ENCODE assay signal across 11 mouse cellular contexts in genomic region chr13:112925266-112925665, GRCm38 (mm10). TPM values are rescaled to one million over a fixed set of nuclear protein-coding genes. Genes with fewer than 3 reads are reported as not detected.
DNase-seq lines count a peak whose midpoint lies in the region; ATAC-seq and TF ChIP-seq lines count a peak whose summit lies in the region.
"Had no signal": no experiment of that assay in that cellular context is flagged by ENCODE, and none has a peak within 500 bp of the region (broad histone marks: within the 10 kb centered on the region; RNA-seq: fewer than 3 reads in every experiment).

No protein-coding gene starts in this region.

- H3K4me2 ChIP-seq in forebrain, postnatal 0 days (ENCODE audit: low read depth), result no peak overlapping the region
- peak overlapping the region; percentile 69; the same call in 1 of the 2 replicates for H3K4me2 ChIP-seq in lung, embryonic 14.5 days
- H3K4me2 ChIP-seq in liver, embryonic 13.5 days, result peak overlapping the region; percentile 82

- H3K27me3 ChIP-seq in forebrain, embryonic 10.5 days (ENCODE audit: poor library complexity, severe bottlenecking), result no peaks in the 10 kb centered on the region
- no peaks in the 10 kb centered on the region for H3K27me3 ChIP-seq in forebrain, postnatal 0 days (ENCODE audit: insufficient read depth, low read length)
- H3K27me3 ChIP-seq in lung, embryonic 14.5 days (ENCODE audit: insufficient read depth, low read length), result no peaks in the 10 kb centered on the region
- H3K27me3 ChIP-seq in embryonic facial prominence, embryonic 10.5 days (replicated peaks; ENCODE audit: low read depth, poor library complexity, severe bottlenecking), result no peaks in the 10 kb centered on the region
- no peaks in the 10 kb centered on the region for H3K27me3 ChIP-seq in liver, embryonic 13.5 days
- H3K27me3 ChIP-seq: hindbrain, embryonic 12.5 days had no signal

- H3K36me3 ChIP-seq in forebrain, embryonic 10.5 days (replicated peaks), result peaks cover 30% of the 10 kb centered on the region
- no peaks in the 10 kb centered on the region for H3K36me3 ChIP-seq in forebrain, postnatal 0 days (ENCODE audit: insufficient read depth)
- H3K36me3 ChIP-seq in lung, embryonic 14.5 days (ENCODE audit: insufficient read depth), result peaks cover 11% of the 10 kb centered on the region; the same call in 1 of the 2 replicates
- peaks cover 41% of the 10 kb centered on the region for H3K36me3 ChIP-seq in embryonic facial prominence, embryonic 10.5 days (replicated peaks)
- peaks cover 9% of the 10 kb centered on the region for H3K36me3 ChIP-seq in liver, embryonic 13.5 days

- H3K4me1 ChIP-seq in forebrain, embryonic 10.5 days, result peaks cover 28% of the 10 kb centered on the region
- peaks cover 12% of the 10 kb centered on the region; the same call in 1 of the 2 replicates for H3K4me1 ChIP-seq in forebrain, postnatal 0 days (ENCODE audit: insufficient read depth)
- H3K4me1 ChIP-seq in lung, embryonic 14.5 days (ENCODE audit: insufficient read depth), result 0 out of 2 replicates have a peak, but pooled peaks cover 4% of the 10 kb centered on the region
- H3K4me1 ChIP-seq in embryonic facial prominence, embryonic 10.5 days, result peaks cover 17% of the 10 kb centered on the region
- peaks cover 35% of the 10 kb centered on the region for H3K4me1 ChIP-seq in liver, embryonic 13.5 days (replicated peaks)

- no peaks in the 10 kb centered on the region for H3K9me3 ChIP-seq in forebrain, embryonic 10.5 days
- H3K9me3 ChIP-seq in forebrain, postnatal 0 days (ENCODE audit: low read length), result no peaks in the 10 kb centered on the region
- H3K9me3 ChIP-seq in lung, embryonic 14.5 days (ENCODE audit: low read depth, low read length), result no peaks in the 10 kb centered on the region
- no peaks in the 10 kb centered on the region for H3K9me3 ChIP-seq in embryonic facial prominence, embryonic 10.5 days
- H3K9me3 ChIP-seq in liver, embryonic 13.5 days (replicated peaks), result no peaks in the 10 kb centered on the region
- H3K9me3 ChIP-seq: hindbrain, embryonic 12.5 days had no signal

- no peak overlapping the region for H3K27ac ChIP-seq in forebrain, embryonic 10.5 days
- H3K27ac ChIP-seq in forebrain, postnatal 0 days (ENCODE audit: low read depth, low read length), result no peak overlapping the region
- no peak overlapping the region for H3K27ac ChIP-seq in lung, embryonic 14.5 days (ENCODE audit: low read depth)
- H3K27ac ChIP-seq in embryonic facial prominence, embryonic 10.5 days (replicated peaks), result no peak overlapping the region
- no peak overlapping the region for H3K27ac ChIP-seq in liver, embryonic 13.5 days
- H3K27ac ChIP-seq in layer of hippocampus, adult 2 months, result no peak overlapping the region
- H3K27ac ChIP-seq: hindbrain, embryonic 12.5 days had no signal

- TF ChIP-seq CTCF in forebrain, postnatal 0 days (IDR thresholded peaks at IDR 0.05; ENCODE audit: low read depth), result no peak
- TF ChIP-seq CTCF in lung, embryonic 14.5 days (IDR thresholded peaks at IDR 0.05; ENCODE audit: low read depth), result no peak
- TF ChIP-seq CTCF in layer of hippocampus, adult 2 months (conservative IDR thresholded peaks at IDR 0.05), result no peak

- H3K9ac ChIP-seq in forebrain, postnatal 0 days, result no peak overlapping the region
- H3K9ac ChIP-seq in lung, embryonic 14.5 days, result no peak overlapping the region; the same call in 1 of the 2 replicates
- no peak overlapping the region for H3K9ac ChIP-seq in liver, embryonic 13.5 days
- H3K9ac ChIP-seq: hindbrain, embryonic 12.5 days had no signal

- WGBS in forebrain, embryonic 10.5 days, result 87% methylated on average over 6 of the region's 6 CpGs
- WGBS in forebrain, postnatal 0 days, result 72% methylated on average over 6 of the region's 6 CpGs
- WGBS in lung, embryonic 14.5 days, result 55% methylated on average over 6 of the region's 6 CpGs
- 84% methylated on average over 6 of the region's 6 CpGs for WGBS in embryonic facial prominence, embryonic 10.5 days
- WGBS in liver, embryonic 13.5 days (ENCODE audit: insufficient replicate concordance), result 67% methylated on average over 6 of the region's 6 CpGs

- no peak for DNase-seq in forebrain, embryonic 10.5 days (ENCODE audit: extremely low spot score, low spot score)
- no peak for DNase-seq in forebrain, postnatal 0 days
- no peak for DNase-seq in lung, embryonic 14.5 days
- DNase-seq in lung, postnatal 4 days, result no peak
- no peak for DNase-seq in embryonic facial prominence, embryonic 10.5 days (ENCODE audit: low spot score)
- DNase-seq in liver, embryonic 13.5 days, result no peak
- no peak for DNase-seq in adrenal gland, postnatal 25 days
- DNase-seq in layer of hippocampus, adult 2 months (ENCODE audit: low spot score in 2 of 2), result no peak
- DNase-seq: cerebellum, adult 11 months; right cerebral cortex, postnatal 25 days had no signal

- no peak for ATAC-seq in forebrain, postnatal 0 days
- ATAC-seq in lung, embryonic 14.5 days (ENCODE audit: insufficient read depth), result no peak
- ATAC-seq in liver, embryonic 13.5 days (ENCODE audit: low read depth), result no peak

- peak overlapping the region; percentile 19; the same call in 1 of the 2 replicates for H3K4me3 ChIP-seq in forebrain, embryonic 10.5 days
- H3K4me3 ChIP-seq in forebrain, postnatal 0 days (ENCODE audit: low read depth, low read length), result no peak overlapping the region
- H3K4me3 ChIP-seq in lung, embryonic 14.5 days (ENCODE audit: low read depth, low read length), result no peak overlapping the region
- peak overlapping the region; percentile 14; the same call in 1 of the 2 replicates for H3K4me3 ChIP-seq in embryonic facial prominence, embryonic 10.5 days
- peak overlapping the region; percentile 89 for H3K4me3 ChIP-seq in liver, embryonic 13.5 days (replicated peaks)
- no peak overlapping the region; the same call in 1 of the 2 replicates for H3K4me3 ChIP-seq in layer of hippocampus, adult 2 months

RNA-seq across cellular contexts. Expression of gene Mtrex, which starts 1.9 kb away (rescaled TPM):
- 99.4 and 104 TPM in 2 replicates for polyA plus RNA-seq in forebrain, embryonic 10.5 days (2016; fragmentation: Nextera tagmentation; extraction: Ambion mirVana)
- total RNA-seq in forebrain, postnatal 0 days (2014; rRNA removed), result 40.4 and 41.8 TPM in 2 replicates
- polyA plus RNA-seq in forebrain, postnatal 0 days (2015; fragmentation: Nextera tagmentation; extraction: Ambion mirVana), result 36.5 and 39.9 TPM in 2 replicates
- polyA plus RNA-seq in lung, embryonic 14.5 days (2014; fragmentation: Nextera tagmentation; extraction: Ambion mirVana), result 82.5 and 83.0 TPM in 2 replicates
- 94.3 and 107 TPM in 2 replicates for polyA plus RNA-seq in embryonic facial prominence, embryonic 10.5 days (2016; fragmentation: Nextera tagmentation; extraction: Ambion mirVana)
- polyA plus RNA-seq in liver, embryonic 13.5 days (2015; fragmentation: Nextera tagmentation; extraction: Ambion mirVana), result 42.2 and 56.3 TPM in 2 replicates
- total RNA-seq in adrenal gland, postnatal 25 days (2021), result 46.7 and 53.8 TPM in 2 replicates
- 10 to 100 TPM; 46.3 to 49.2 TPM for total RNA-seq in layer of hippocampus, adult 2 months (2021)

RNA-seq across cellular contexts. Expression of gene Dhx29, which starts 2.0 kb away (rescaled TPM):
- 29.0 and 30.0 TPM in 2 replicates for polyA plus RNA-seq in forebrain, embryonic 10.5 days (2016; fragmentation: Nextera tagmentation; extraction: Ambion mirVana)
- 24.9 and 33.6 TPM in 2 replicates for total RNA-seq in forebrain, postnatal 0 days (2014; rRNA removed)
- 19.3 and 25.5 TPM in 2 replicates for polyA plus RNA-seq in forebrain, postnatal 0 days (2015; fragmentation: Nextera tagmentation; extraction: Ambion mirVana)
- 26.7 and 30.6 TPM in 2 replicates for polyA plus RNA-seq in lung, embryonic 14.5 days (2014; fragmentation: Nextera tagmentation; extraction: Ambion mirVana)
- polyA plus RNA-seq in embryonic facial prominence, embryonic 10.5 days (2016; fragmentation: Nextera tagmentation; extraction: Ambion mirVana), result 32.6 and 33.7 TPM in 2 replicates
- 13.2 and 14.4 TPM in 2 replicates for polyA plus RNA-seq in liver, embryonic 13.5 days (2015; fragmentation: Nextera tagmentation; extraction: Ambion mirVana)
- 17.5 and 20.3 TPM in 2 replicates for total RNA-seq in adrenal gland, postnatal 25 days (2021)
- 10 to 100 TPM; 23.5 to 26.0 TPM for total RNA-seq in layer of hippocampus, adult 2 months (2021)

Comparison
In these comparisons a context has a peak if more than half of its experiments do, and no peak if none do; other contexts are left out.
1. H3K4me3 ChIP-seq: peak in forebrain, embryonic 10.5 days (single experiment), embryonic facial prominence, embryonic 10.5 days (single experiment) and liver, embryonic 13.5 days (single experiment); none in forebrain, postnatal 0 days (single experiment), lung, embryonic 14.5 days (single experiment) and layer of hippocampus, adult 2 months (single experiment).